Mouse (Mus musculus) c-Kit-positive CD71-positive TER-119-negative erythroid progenitor cells, embryonic 14.5 days (primary cell): ENCODE data around the gene Prdx6b.

Experiments used
- DNase-seq: peaks from one replicate; pipeline ENCODE4 v3.0.0-alpha.2; 2013; ENCODE audit warnings: low read depth

Gene Prdx6b

GRCm38 (mm10) chr2:80292172-80292571 is at the start of gene Prdx6b:
Gene Prdx6b (plus strand): TSS chr2:80292472.
- DNase-seq = no peak

GRCm38 (mm10) chr2:80247466-80247865 is 44.8 kb upstream of the Prdx6b start:
- DNase-seq = no peak

DNA sequence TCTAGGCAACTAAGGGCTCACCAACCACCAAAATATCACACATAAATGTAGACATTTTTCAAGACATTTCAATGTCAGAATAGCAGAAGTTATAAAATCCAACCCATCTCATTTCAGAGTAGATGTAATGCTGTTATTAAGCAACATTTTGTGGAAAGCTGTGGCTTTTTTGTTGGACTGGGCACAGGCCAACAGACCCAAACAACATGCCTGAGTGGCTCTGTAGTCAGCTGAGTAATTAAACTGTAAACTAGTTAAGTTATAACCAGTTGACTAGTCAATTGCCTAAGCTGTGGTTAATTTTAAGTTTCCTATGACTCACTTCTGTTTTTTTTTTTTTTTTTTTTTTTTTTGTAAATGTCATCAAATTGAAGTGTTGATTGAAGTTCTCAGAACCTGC is 44.4 kb upstream of the Prdx6b start:
- DNase-seq = no peak

- no peak for DNase-seq
These were observed 32.2 kb upstream of the Prdx6b start for GRCm38 (mm10) chr2:80259888-80260672.

- peak; percentile 11 for DNase-seq
These were observed 25.4 kb upstream of the Prdx6b start for GRCm38 (mm10) chr2:80266894-80267293.

- peak; percentile 10 for DNase-seq
These were observed 24.2 kb upstream of the Prdx6b start for GRCm38 (mm10) chr2:80268053-80268452.

DNA sequence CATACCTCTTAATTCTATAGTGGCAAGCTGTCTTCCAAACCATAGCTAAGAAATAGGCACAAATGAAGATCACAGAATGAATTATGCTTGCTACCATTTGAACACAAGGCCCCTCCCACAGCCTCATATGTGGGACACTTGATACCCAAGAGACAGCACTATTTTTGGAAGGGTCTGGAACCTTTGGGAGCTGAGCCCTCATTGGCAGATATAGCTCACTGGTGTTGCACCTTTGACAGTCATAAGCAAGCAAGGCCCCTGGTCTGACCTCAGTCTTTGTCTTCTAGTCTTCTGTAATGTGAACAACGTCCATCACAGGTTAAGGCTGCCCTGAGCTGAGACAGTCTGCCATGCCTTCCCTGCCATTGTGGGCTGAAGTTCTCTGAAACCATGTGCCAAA is 20.8 kb upstream of the Prdx6b start:
- DNase-seq = no peak

DNA sequence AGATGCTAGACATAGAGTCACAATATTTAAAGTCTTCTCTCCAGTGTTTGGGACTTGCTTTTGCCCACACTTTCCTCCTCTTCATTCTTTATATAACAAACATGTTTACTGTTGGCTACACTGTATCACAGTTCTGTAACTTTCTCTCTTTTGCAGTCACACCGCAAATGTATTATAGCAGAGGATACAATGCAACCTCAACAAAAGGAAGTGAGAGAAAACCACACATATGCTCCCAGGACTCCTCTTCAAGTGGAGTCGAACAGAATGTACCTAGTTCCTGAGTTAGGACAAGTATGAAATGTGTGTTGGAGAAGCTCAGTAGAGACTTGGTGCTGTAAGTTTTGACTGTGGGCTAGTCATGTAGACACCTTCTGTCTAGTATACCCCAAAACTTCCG is 19.2 kb upstream of the Prdx6b start:
- no peak for DNase-seq

GRCm38 (mm10) chr2:80273763-80274162 is 18.5 kb upstream of the Prdx6b start:
- DNase-seq = no peak

- peak; percentile 20 for DNase-seq
These were observed 17.1 kb upstream of the Prdx6b start for GRCm38 (mm10) chr2:80275136-80275535.

- DNase-seq = no peak
These were observed 10.1 kb upstream of the Prdx6b start for GRCm38 (mm10) chr2:80282214-80282613.

- no peak for DNase-seq
These were observed 5.9 kb upstream of the Prdx6b start for GRCm38 (mm10) chr2:80286397-80286796.

- DNase-seq = no peak
These were observed 6.1 kb downstream of the Prdx6b start for GRCm38 (mm10) chr2:80298334-80298733.

DNA sequence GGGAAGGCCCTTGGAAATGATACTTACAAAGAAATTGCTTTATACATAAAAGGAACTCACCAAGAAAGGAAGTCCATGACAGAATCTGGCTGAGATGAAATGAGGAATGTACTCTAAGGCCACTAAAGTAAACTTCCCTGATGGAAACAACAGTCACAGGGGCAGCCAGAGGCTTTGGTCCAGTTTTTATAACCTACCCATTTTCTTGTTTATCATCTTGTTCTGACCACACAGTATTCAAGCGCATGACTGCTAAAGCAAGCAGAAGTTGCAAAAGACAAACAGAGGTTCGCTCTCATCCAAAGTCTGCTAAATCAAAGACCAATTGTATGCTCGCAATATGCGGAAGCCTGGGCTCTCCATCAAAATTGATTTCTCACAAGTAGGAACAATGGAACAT is 8.5 kb downstream of the Prdx6b start:
- no peak for DNase-seq

DNA sequence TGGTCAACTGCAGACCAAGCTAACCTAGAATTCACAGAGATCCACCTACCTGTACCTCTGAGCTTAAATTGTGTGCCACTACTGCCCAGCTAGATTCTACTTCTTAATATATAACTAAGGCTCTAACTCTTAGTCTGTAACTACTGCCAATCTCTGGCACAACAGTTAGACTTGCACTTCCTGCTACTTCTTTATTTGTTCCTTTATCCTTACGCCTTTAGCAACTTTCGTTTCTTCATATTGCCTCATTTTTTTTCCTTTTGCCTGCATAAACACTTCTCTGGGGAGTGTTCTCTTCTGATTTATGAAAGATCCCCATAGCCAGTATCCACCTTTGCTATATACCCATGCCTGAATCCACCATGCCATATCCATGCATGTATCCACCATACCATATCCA is 11.7 kb downstream of the Prdx6b start:
- no peak for DNase-seq

GRCm38 (mm10) chr2:80307701-80308100 is 15.4 kb downstream of the Prdx6b start:
- no peak for DNase-seq

- DNase-seq = no peak
These were observed 17.5 kb downstream of the Prdx6b start for GRCm38 (mm10) chr2:80309775-80310174.

DNA sequence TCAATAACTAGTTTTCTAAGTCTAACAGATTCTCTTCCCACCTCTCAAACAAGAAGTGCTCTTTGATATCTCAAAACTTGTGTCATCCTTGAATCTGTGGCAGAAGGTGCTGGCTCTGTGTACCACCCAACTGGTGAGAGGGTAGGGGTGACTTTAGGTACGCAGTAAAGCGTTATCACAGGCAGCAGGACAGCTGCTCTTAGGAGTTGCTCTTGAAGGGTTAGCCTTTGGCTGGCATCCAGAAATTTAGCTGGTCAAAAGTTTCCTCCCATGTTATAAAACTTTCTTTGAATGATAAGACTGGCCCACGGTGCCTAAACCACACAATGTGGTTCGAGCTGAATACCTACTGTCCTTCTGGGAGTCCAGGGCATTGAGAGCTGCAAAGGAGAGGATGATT is 18.5 kb downstream of the Prdx6b start:
- no peak for DNase-seq

- no peak for DNase-seq
These were observed 19.1 kb downstream of the Prdx6b start for GRCm38 (mm10) chr2:80311350-80311749.

DNA sequence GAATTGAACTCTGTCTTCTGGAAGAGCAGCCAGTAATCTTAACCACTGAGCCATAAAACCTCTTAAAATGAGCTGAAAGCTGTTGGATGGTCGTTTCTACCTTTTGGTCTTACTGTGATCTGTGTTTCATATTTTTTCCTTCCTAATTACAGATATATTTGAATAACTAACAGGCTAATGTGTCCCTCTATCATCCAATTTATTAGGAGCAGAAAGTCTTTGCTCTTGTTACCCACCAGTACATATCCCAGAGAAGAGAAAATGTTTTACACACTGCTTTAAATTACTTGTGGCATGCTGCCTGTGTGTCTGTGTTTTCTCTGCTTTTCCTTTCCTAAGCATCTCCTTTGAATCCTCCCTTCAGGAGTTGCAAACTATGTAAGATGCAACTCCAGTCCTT is 21.9 kb downstream of the Prdx6b start:
- DNase-seq = no peak

- peak; percentile 15 for DNase-seq
These were observed 22.6 kb downstream of the Prdx6b start for GRCm38 (mm10) chr2:80314854-80315241.

- DNase-seq = peak; percentile 78
These were observed 23.2 kb downstream of the Prdx6b start, which contains the start of gene Dnajc10 for GRCm38 (mm10) chr2:80315242-80316161. Gene Dnajc10 (plus strand): TSS chr2:80315466.

DNA sequence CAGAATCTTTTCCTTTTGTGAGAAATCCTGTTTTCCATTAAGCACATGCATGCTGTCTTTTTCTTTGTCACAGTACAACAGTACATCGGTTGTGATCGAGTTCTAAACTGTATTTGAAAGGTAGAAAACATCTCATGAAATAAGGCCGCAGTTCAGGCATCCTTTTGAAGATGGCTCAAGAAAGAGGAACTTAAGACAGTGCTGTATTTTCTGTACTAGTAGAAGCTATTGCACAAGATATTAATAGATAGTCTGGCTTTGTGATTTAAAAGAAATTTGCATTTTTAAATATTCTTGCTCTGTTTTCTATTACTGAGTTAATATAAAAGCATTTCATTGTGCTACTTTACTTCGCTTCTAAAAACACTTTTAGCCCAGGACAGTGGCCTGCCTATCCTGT is 30.6 kb downstream of the Prdx6b start:
- no peak for DNase-seq
